Mouse (Mus musculus) forebrain, embryonic 13.5 days (tissue): ENCODE data around the gene Ing3. TPM values are rescaled to one million over a fixed set of nuclear protein-coding genes. Genes with fewer than 3 reads are reported as not detected.

Source experiments
- ATAC-seq: fragments of 200-750 bp; cut with Nextera tagmentation; 2 replicates; pipeline ENCODE4 v1.8.0; 2017
- H3K27ac ChIP-seq: fragments of 300-500 bp; sonication (generic); 2 replicates; pipeline ENCODE4 v1.5.1; 2015; ENCODE audit warnings: inconsistent platforms, mild to moderate bottlenecking, moderate library complexity
- H3K27me3 ChIP-seq: fragments of 300-500 bp; sonication (generic); 2 replicates; pipeline ENCODE4 v1.6.1; 2015; ENCODE audit warnings: mild to moderate bottlenecking, inconsistent platforms
- H3K36me3 ChIP-seq: fragments of 300-500 bp; sonication (generic); 2 replicates; pipeline ENCODE4 v1.6.1; 2015; ENCODE audit warnings: mild to moderate bottlenecking, inconsistent platforms; ENCODE audit not compliant: poor library complexity, severe bottlenecking
- H3K4me1 ChIP-seq: fragments of 300-500 bp; sonication (generic); 2 replicates; pipeline ENCODE4 v1.6.1; 2015; ENCODE audit warnings: inconsistent platforms
- H3K4me2 ChIP-seq: fragments of 300-500 bp; sonication (generic); 2 replicates; pipeline ENCODE4 v1.6.1; 2015; ENCODE audit warnings: inconsistent platforms, mild to moderate bottlenecking, moderate library complexity
- H3K4me3 ChIP-seq: fragments of 300-500 bp; sonication (generic); 2 replicates; pipeline ENCODE4 v1.5.1; 2015; ENCODE audit warnings: mild to moderate bottlenecking, inconsistent platforms
- H3K9ac ChIP-seq: fragments of 300-500 bp; sonication (generic); 2 replicates; pipeline ENCODE4 v1.6.1; 2015; ENCODE audit warnings: mild to moderate bottlenecking, inconsistent platforms
- H3K9me3 ChIP-seq: fragments of 300-500 bp; sonication (generic); replicated peaks from 2 replicates; pipeline ENCODE4 v1.6.1; 2016; ENCODE audit warnings: inconsistent platforms
- WGBS: fragments of 180-500 bp; shearing (Covaris S2); methylation state at CpG from one replicate; pipeline ENCODE4 v1.1.7; 2015; 5-methylcytosine and 5-hydroxymethylcytosine counted together
- polyA plus RNA-seq: library from polyadenylated mRNA; unstranded; fragments of >200 nt; fragmentation: Nextera tagmentation; extraction: Ambion mirVana; gene quantifications from 2 replicates; pipeline ENCODE4 v1.2.1, GENCODE M21; 2015

Ing3 gene
- polyA plus RNA-seq, 1 experiment from 2014 or later: 75.6 TPM

- 59% methylated on average over 11 of the region's 11 CpGs for WGBS
- Histone ChIP-seq H3K4me1 (no peaks in the 10 kb centered on the region), H3K36me3 (no peaks in the 10 kb centered on the region), H3K9me3 (no peaks in the 10 kb centered on the region), H3K4me3 (no peak overlapping the region), H3K27me3 (peaks cover 4% of the 10 kb centered on the region; the same call in 1 of the 2 replicates), H3K4me2 (no peak overlapping the region), H3K9ac (no peak overlapping the region), H3K27ac (no peak overlapping the region)
- ATAC-seq: no peak
Measured at GRCm38 (mm10) chr6:21999025-21999424, 49.7 kb downstream of the Ing3 start.

GRCm38 (mm10) chr6:22000086-22000485, 50.7 kb downstream of the Ing3 start:
- Histone ChIP-seq H3K4me2 (no peak overlapping the region), H3K9ac (no peak overlapping the region), H3K36me3 (no peaks in the 10 kb centered on the region), H3K4me3 (no peak overlapping the region), H3K9me3 (no peaks in the 10 kb centered on the region), H3K27ac (no peak overlapping the region), H3K27me3 (peaks cover 4% of the 10 kb centered on the region; the same call in 1 of the 2 replicates), H3K4me1 (no peaks in the 10 kb centered on the region)
- ATAC-seq: no peak
- WGBS: 40% methylated on average over 6 of the region's 6 CpGs

- ATAC-seq: no peak
- H3K9me3 ChIP-seq: no peaks in the 10 kb centered on the region
Measured at GRCm38 (mm10) chr6:22000881-22001280, 51.5 kb downstream of the Ing3 start.

GRCm38 (mm10) chr6:22001284-22001916, 52.0 kb downstream of the Ing3 start:
- 94% methylated on average over 5 of the region's 5 CpGs for WGBS

More at GRCm38 (mm10) chr6:22000881-22001280, 51.5 kb downstream of the Ing3 start:
- Histone ChIP-seq H3K4me3 (no peak overlapping the region), H3K36me3 (no peaks in the 10 kb centered on the region), H3K4me1 (no peaks in the 10 kb centered on the region), H3K4me2 (no peak overlapping the region), H3K27ac (no peak overlapping the region), H3K27me3 (peaks cover 4% of the 10 kb centered on the region; the same call in 1 of the 2 replicates), H3K9ac (no peak overlapping the region)
- WGBS: 92% methylated on average over 3 of the region's 3 CpGs

GRCm38 (mm10) chr6:22002521-22003199, 53.3 kb downstream of the Ing3 start:
- no peak overlapping the region for H3K4me2 ChIP-seq
- H3K4me3 ChIP-seq: no peak overlapping the region
- H3K4me1 ChIP-seq: no peaks in the 10 kb centered on the region
- no peak for ATAC-seq
- peaks cover 4% of the 10 kb centered on the region; the same call in 1 of the 2 replicates for H3K27me3 ChIP-seq
- no peaks in the 10 kb centered on the region for H3K36me3 ChIP-seq
- no peak overlapping the region for H3K9ac ChIP-seq
- no peaks in the 10 kb centered on the region for H3K9me3 ChIP-seq
- 30% methylated on average over 17 of the region's 17 CpGs for WGBS
- no peak overlapping the region for H3K27ac ChIP-seq

More at GRCm38 (mm10) chr6:22001284-22001916, 52.0 kb downstream of the Ing3 start:
- Histone ChIP-seq H3K4me3 (no peak overlapping the region), H3K27ac (no peak overlapping the region), H3K27me3 (peaks cover 4% of the 10 kb centered on the region; the same call in 1 of the 2 replicates), H3K36me3 (no peaks in the 10 kb centered on the region), H3K9me3 (no peaks in the 10 kb centered on the region), H3K9ac (no peak overlapping the region), H3K4me2 (no peak overlapping the region), H3K4me1 (no peaks in the 10 kb centered on the region)
- no peak for ATAC-seq

GRCm38 (mm10) chr6:22003200-22003587, 53.8 kb downstream of the Ing3 start:
- Histone ChIP-seq H3K4me2 (no peak overlapping the region), H3K27me3 (peaks cover 4% of the 10 kb centered on the region; the same call in 1 of the 2 replicates), H3K36me3 (no peaks in the 10 kb centered on the region), H3K4me1 (no peaks in the 10 kb centered on the region), H3K9me3 (no peaks in the 10 kb centered on the region), H3K4me3 (no peak overlapping the region), H3K27ac (no peak overlapping the region), H3K9ac (no peak overlapping the region)
- ATAC-seq: no peak
- 5% methylated on average over 6 of the region's 6 CpGs for WGBS

GRCm38 (mm10) chr6:22003959-22004543, 54.7 kb downstream of the Ing3 start:
- Histone ChIP-seq H3K4me3 (no peak overlapping the region), H3K4me2 (no peak overlapping the region), H3K27me3 (peaks cover 4% of the 10 kb centered on the region; the same call in 1 of the 2 replicates), H3K36me3 (no peaks in the 10 kb centered on the region), H3K9ac (no peak overlapping the region), H3K4me1 (no peaks in the 10 kb centered on the region), H3K9me3 (no peaks in the 10 kb centered on the region), H3K27ac (no peak overlapping the region)
- ATAC-seq: no peak
- 81% methylated on average over 10 of the region's 10 CpGs for WGBS

- ATAC-seq: no peak
- no peak overlapping the region for H3K9ac ChIP-seq
- H3K4me2 ChIP-seq: no peak overlapping the region
- WGBS: 95% methylated on average over 7 of the region's 7 CpGs
- no peak overlapping the region for H3K27ac ChIP-seq
- H3K4me1 ChIP-seq: no peaks in the 10 kb centered on the region
- no peaks in the 10 kb centered on the region for H3K36me3 ChIP-seq
- no peak overlapping the region for H3K4me3 ChIP-seq
- no peaks in the 10 kb centered on the region for H3K9me3 ChIP-seq
- H3K27me3 ChIP-seq: no peaks in the 10 kb centered on the region
Measured at GRCm38 (mm10) chr6:22008346-22008745, 59.0 kb downstream of the Ing3 start.

GRCm38 (mm10) chr6:22010258-22010657, 60.9 kb downstream of the Ing3 start:
- H3K27me3 ChIP-seq: no peaks in the 10 kb centered on the region
- H3K9me3 ChIP-seq: no peaks in the 10 kb centered on the region
- H3K4me3 ChIP-seq: no peak overlapping the region
- ATAC-seq: no peak
- no peak overlapping the region for H3K4me2 ChIP-seq
- 92% methylated on average over 12 of the region's 12 CpGs for WGBS
- H3K27ac ChIP-seq: no peak overlapping the region
- H3K9ac ChIP-seq: no peak overlapping the region
- no peaks in the 10 kb centered on the region for H3K4me1 ChIP-seq
- H3K36me3 ChIP-seq: no peaks in the 10 kb centered on the region

GRCm38 (mm10) chr6:22010761-22011281, 61.5 kb downstream of the Ing3 start:
- H3K9me3 ChIP-seq: no peaks in the 10 kb centered on the region
- ATAC-seq: no peak
- 93% methylated on average over 11 of the region's 11 CpGs for WGBS
- H3K27me3 ChIP-seq: no peaks in the 10 kb centered on the region
- no peaks in the 10 kb centered on the region for H3K4me1 ChIP-seq
- H3K4me3 ChIP-seq: no peak overlapping the region
- no peaks in the 10 kb centered on the region for H3K36me3 ChIP-seq
- no peak overlapping the region for H3K27ac ChIP-seq
- no peak overlapping the region for H3K4me2 ChIP-seq
- H3K9ac ChIP-seq: no peak overlapping the region

- Histone ChIP-seq H3K4me1 (no peaks in the 10 kb centered on the region), H3K4me3 (no peak overlapping the region), H3K36me3 (no peaks in the 10 kb centered on the region), H3K27ac (no peak overlapping the region), H3K9ac (no peak overlapping the region), H3K4me2 (no peak overlapping the region), H3K9me3 (no peaks in the 10 kb centered on the region), H3K27me3 (no peaks in the 10 kb centered on the region)
- WGBS: 91% methylated on average over 2 of the region's 2 CpGs
- no peak for ATAC-seq
Measured at GRCm38 (mm10) chr6:22011546-22011945, 62.2 kb downstream of the Ing3 start.

GRCm38 (mm10) chr6:22012099-22012498, 62.7 kb downstream of the Ing3 start:
- H3K9me3 ChIP-seq: no peaks in the 10 kb centered on the region
- no peak for ATAC-seq
- WGBS: 87% methylated on average over 5 of the region's 5 CpGs
- H3K27ac ChIP-seq: no peak overlapping the region
- no peaks in the 10 kb centered on the region for H3K36me3 ChIP-seq
- H3K9ac ChIP-seq: no peak overlapping the region
- H3K4me3 ChIP-seq: no peak overlapping the region
- no peak overlapping the region for H3K4me2 ChIP-seq
- no peaks in the 10 kb centered on the region for H3K4me1 ChIP-seq
- H3K27me3 ChIP-seq: no peaks in the 10 kb centered on the region
